Mouse (Mus musculus) adipocyte (in vitro differentiated cells): Measurements from ENCODE around the gene Rad51d.
"Not testable (repeated sequence)": the region's sequence is repeated elsewhere in the genome, so short reads cannot be mapped to it uniquely, and the experiment has no call there.

ENCODE experiments used
- DNase-seq: peaks from one replicate; pipeline ENCODE4 v3.0.0-alpha.2; 2016; ENCODE audit warnings: low spot score

Gene Rad51d

GRCm38 (mm10) chr11:82890342-82890762, at the start of gene Rad51d:
Rad51d (minus strand) TSS chr11:82890614.
- peak; percentile 97 for DNase-seq

- DNase-seq: no peak
Measured at GRCm38 (mm10) chr11:82933186-82933585, 42.8 kb upstream of the Rad51d start.

- DNase-seq: not testable (repeated sequence)
Measured at GRCm38 (mm10) chr11:82931671-82932450, 41.4 kb upstream of the Rad51d start.

- not testable (repeated sequence) for DNase-seq
Measured at GRCm38 (mm10) chr11:82931161-82931560, 40.7 kb upstream of the Rad51d start.

- not testable (repeated sequence) for DNase-seq
Measured at GRCm38 (mm10) chr11:82930391-82930955, 40.1 kb upstream of the Rad51d start.

GRCm38 (mm10) chr11:82929633-82929950, 39.2 kb upstream of the Rad51d start:
- no peak for DNase-seq

- no peak for DNase-seq
Measured at GRCm38 (mm10) chr11:82928897-82929632, 38.7 kb upstream of the Rad51d start.

GRCm38 (mm10) chr11:82923910-82924309, 33.5 kb upstream of the Rad51d start:
- DNase-seq: not testable (repeated sequence)

- DNase-seq: no peak
Measured at GRCm38 (mm10) chr11:82921691-82922090, 31.3 kb upstream of the Rad51d start.

GRCm38 (mm10) chr11:82920768-82921167, 30.4 kb upstream of the Rad51d start:
- DNase-seq: no peak

GRCm38 (mm10) chr11:82914711-82915352, 24.4 kb upstream of the Rad51d start:
- DNase-seq: peak; percentile 64

- no peak for DNase-seq
Measured at GRCm38 (mm10) chr11:82910679-82911389, 20.4 kb upstream of the Rad51d start.

GRCm38 (mm10) chr11:82910250-82910649, 19.8 kb upstream of the Rad51d start, which contains the start of gene Unc45b:
Unc45b (plus strand) TSS chr11:82910550.
- DNase-seq: no peak

- DNase-seq: no peak
Measured at GRCm38 (mm10) chr11:82908608-82908989, 18.2 kb upstream of the Rad51d start.

GRCm38 (mm10) chr11:82907651-82908607, 17.5 kb upstream of the Rad51d start, which contains the start of gene Nle1:
Nle1 (minus strand) TSS chr11:82908411.
- peak; percentile 82 for DNase-seq

GRCm38 (mm10) chr11:82905816-82906215, 15.4 kb upstream of the Rad51d start:
- no peak for DNase-seq

GRCm38 (mm10) chr11:82904952-82905351, 14.5 kb upstream of the Rad51d start:
- DNase-seq: no peak

- no peak for DNase-seq
Measured at GRCm38 (mm10) chr11:82901606-82902310, 11.3 kb upstream of the Rad51d start.

GRCm38 (mm10) chr11:82899720-82900119, 9.3 kb upstream of the Rad51d start:
- no peak for DNase-seq

- DNase-seq: no peak
Measured at GRCm38 (mm10) chr11:82897478-82897877, 7.1 kb upstream of the Rad51d start.
